Mouse (Mus musculus): ENCODE data around the gene Clpp. TPM values are rescaled to one million over a fixed set of nuclear protein-coding genes. Genes with fewer than 3 reads are reported as not detected.

Clpp gene
- polyA plus RNA-seq, 1 experiment from 2014 or later, result 102 TPM

GRCm38 (mm10) chr17:56973956-56974707 is 16.0 kb upstream of the Clpp start:
- Histone ChIP-seq H3K4me1 (replicated peaks) (no peaks in the 10 kb centered on the region), H3K27me3 (replicated peaks) (peaks cover 7% of the 10 kb centered on the region; the same call in 1 of the 2 replicates), H3K9ac (no peak overlapping the region), H3K4me2 (no peak overlapping the region), H3K9me3 (replicated peaks) (no peaks in the 10 kb centered on the region), H3K4me3 (no peak overlapping the region), H3K36me3 (no peaks in the 10 kb centered on the region), H3K27ac (ENCODE audit: poor library complexity, severe bottlenecking) (no peak overlapping the region)
- ATAC-seq (ENCODE audit: insufficient number of reproducible peaks, low FRiP score), result no peak
- WGBS, result 63% methylated on average over 14 of the region's 14 CpGs

GRCm38 (mm10) chr17:56974708-56975240 is 15.3 kb upstream of the Clpp start:
- H3K4me1 ChIP-seq (replicated peaks), result no peaks in the 10 kb centered on the region
- WGBS, result 77% methylated on average over 5 of the region's 5 CpGs
- no peak overlapping the region for H3K4me2 ChIP-seq
- peaks cover 7% of the 10 kb centered on the region; the same call in 1 of the 2 replicates for H3K27me3 ChIP-seq (replicated peaks)
- no peak for ATAC-seq (ENCODE audit: insufficient number of reproducible peaks, low FRiP score)
- no peak overlapping the region for H3K27ac ChIP-seq (ENCODE audit: poor library complexity, severe bottlenecking)
- no peaks in the 10 kb centered on the region for H3K36me3 ChIP-seq
- H3K9ac ChIP-seq, result no peak overlapping the region
- H3K9me3 ChIP-seq (replicated peaks), result no peaks in the 10 kb centered on the region
- no peak overlapping the region for H3K4me3 ChIP-seq

DNA sequence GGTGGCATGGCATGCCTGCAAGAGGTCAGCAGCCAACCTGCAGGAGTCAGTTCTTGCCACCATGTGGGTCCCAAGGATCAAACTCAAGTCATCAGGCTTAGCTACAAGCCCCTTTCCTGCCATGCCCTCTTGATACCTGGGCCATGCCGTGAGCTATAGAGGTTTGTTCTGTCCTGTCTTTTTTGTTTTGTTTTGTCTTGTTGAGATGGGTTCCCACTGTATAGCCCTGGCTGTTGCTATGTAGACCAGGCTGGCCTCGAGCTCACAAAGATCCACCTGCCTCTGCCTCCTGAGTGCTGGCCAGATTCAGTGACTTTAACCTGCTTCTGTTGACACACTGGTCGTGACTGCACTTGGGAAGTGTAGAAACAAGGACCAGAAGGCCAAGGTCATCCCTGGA is 14.7 kb upstream of the Clpp start:
- Histone ChIP-seq H3K4me3 (no peak overlapping the region), H3K27me3 (replicated peaks) (peaks cover 7% of the 10 kb centered on the region; the same call in 1 of the 2 replicates), H3K9ac (no peak overlapping the region), H3K4me2 (no peak overlapping the region), H3K9me3 (replicated peaks) (no peaks in the 10 kb centered on the region), H3K4me1 (replicated peaks) (no peaks in the 10 kb centered on the region), H3K36me3 (no peaks in the 10 kb centered on the region), H3K27ac (ENCODE audit: poor library complexity, severe bottlenecking) (no peak overlapping the region)
- WGBS, result 66% methylated on average over 3 of the region's 3 CpGs
- ATAC-seq (ENCODE audit: insufficient number of reproducible peaks, low FRiP score), result no peak

DNA sequence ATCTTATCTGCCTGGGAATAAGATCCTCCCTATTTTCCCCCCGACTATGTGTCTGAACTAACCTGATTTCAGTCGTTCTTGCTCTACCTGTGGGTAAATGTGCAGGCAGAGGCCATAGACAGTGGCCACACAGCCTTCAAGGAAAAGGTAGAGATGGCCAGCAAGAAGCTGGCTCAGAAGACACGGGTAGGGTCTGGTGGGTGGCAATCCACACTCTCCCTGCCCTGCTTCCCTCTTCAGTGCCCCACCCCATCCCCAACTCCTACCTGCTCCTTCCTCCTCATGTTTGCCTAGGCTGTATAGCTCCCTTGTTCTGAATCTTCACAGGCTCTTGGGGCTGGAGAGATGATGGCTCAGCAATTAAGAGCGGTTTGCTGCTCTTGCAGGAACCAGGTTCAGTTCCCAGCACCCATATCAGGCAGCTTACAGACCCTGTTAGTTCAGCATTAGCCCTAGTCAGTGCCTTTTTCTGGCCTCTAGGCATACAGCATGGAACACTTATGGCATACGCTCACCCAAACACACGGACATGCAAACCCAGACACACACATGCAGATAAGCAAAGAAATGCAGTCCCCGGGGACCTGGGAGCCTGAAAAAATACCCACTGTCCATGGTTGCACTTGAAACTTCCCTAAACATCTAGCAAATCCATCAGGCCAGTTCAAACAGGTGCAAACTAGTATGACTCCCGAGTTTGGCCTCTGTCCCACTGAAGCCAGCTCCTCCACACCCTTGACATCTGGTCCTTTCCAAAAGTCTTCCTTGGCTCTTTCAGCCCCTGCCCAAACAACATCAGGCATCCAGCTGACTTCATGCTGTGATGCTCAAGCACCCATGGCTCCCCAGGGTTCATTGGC is 13.3 kb upstream of the Clpp start:
- ATAC-seq (ENCODE audit: insufficient number of reproducible peaks, low FRiP score), result no peak
- H3K4me1 ChIP-seq (replicated peaks), result no peaks in the 10 kb centered on the region
- 63% methylated on average over 8 of the region's 8 CpGs for WGBS

DNA sequence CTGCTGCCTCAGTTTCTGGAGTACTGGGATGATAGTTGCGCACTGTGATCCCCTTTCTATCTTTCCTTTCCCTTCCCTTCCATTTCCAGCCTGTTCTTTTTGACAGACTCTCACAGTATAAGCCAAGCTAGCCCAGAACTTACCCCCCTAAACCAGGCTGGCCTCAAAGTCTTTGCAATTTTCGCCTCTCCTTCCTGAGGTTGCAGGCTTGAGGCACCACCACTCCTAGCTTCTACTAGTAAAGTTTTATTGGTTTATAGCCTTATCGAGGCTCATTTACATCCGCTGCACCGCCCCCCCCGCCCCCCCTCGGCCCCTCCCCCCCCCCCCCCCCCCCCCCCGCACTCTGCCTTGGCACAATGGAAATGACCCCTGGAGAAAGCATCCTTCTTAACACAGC is 10.6 kb upstream of the Clpp start:
- H3K9me3 ChIP-seq (replicated peaks), result no peaks in the 10 kb centered on the region
- no peaks in the 10 kb centered on the region for H3K36me3 ChIP-seq
- ATAC-seq (ENCODE audit: insufficient number of reproducible peaks, low FRiP score), result no peak
- no peak overlapping the region for H3K4me2 ChIP-seq
- H3K9ac ChIP-seq, result no peak overlapping the region
- no peak overlapping the region for H3K27ac ChIP-seq (ENCODE audit: poor library complexity, severe bottlenecking)
- no peak overlapping the region for H3K4me3 ChIP-seq
- H3K27me3 ChIP-seq (replicated peaks), result no peaks in the 10 kb centered on the region
- no peaks in the 10 kb centered on the region for H3K4me1 ChIP-seq (replicated peaks)
- WGBS, result 32% methylated on average over 7 of the region's 8 CpGs

More for the DNA sequence above, 13.3 kb upstream of the Clpp start:
- H3K4me3 ChIP-seq, result no peak overlapping the region
- no peaks in the 10 kb centered on the region for H3K9me3 ChIP-seq (replicated peaks)
- H3K9ac ChIP-seq, result no peak overlapping the region
- H3K4me2 ChIP-seq, result no peak overlapping the region
- no peaks in the 10 kb centered on the region for H3K36me3 ChIP-seq
- no peak overlapping the region for H3K27ac ChIP-seq (ENCODE audit: poor library complexity, severe bottlenecking)
- no peaks in the 10 kb centered on the region for H3K27me3 ChIP-seq (replicated peaks)

- Histone ChIP-seq H3K4me3 (no peak overlapping the region), H3K9ac (no peak overlapping the region), H3K9me3 (replicated peaks) (no peaks in the 10 kb centered on the region), H3K4me1 (replicated peaks) (no peaks in the 10 kb centered on the region), H3K4me2 (no peak overlapping the region), H3K27ac (ENCODE audit: poor library complexity, severe bottlenecking) (no peak overlapping the region), H3K36me3 (no peaks in the 10 kb centered on the region), H3K27me3 (replicated peaks) (no peaks in the 10 kb centered on the region)
- ATAC-seq (ENCODE audit: insufficient number of reproducible peaks, low FRiP score), result no peak
- 69% methylated on average over 7 of the region's 7 CpGs for WGBS
These were observed 9.1 kb upstream of the Clpp start for GRCm38 (mm10) chr17:56981049-56981448.

- H3K4me3 ChIP-seq, result no peak within 1 kb of the TSS
- H3K27me3 ChIP-seq (replicated peaks), result no peaks in the 10 kb centered on the region
- no peaks in the 10 kb centered on the region for H3K4me1 ChIP-seq (replicated peaks)
- ATAC-seq (ENCODE audit: insufficient number of reproducible peaks, low FRiP score), result no peak
- no peaks in the 10 kb centered on the region for H3K9me3 ChIP-seq (replicated peaks)
- no peak within 1 kb of the TSS for H3K9ac ChIP-seq
- no peak within 1 kb of the TSS for H3K4me2 ChIP-seq
- WGBS, result 57% methylated on average over 5 of the region's 5 CpGs
- no peak within 1 kb of the TSS for H3K27ac ChIP-seq (ENCODE audit: poor library complexity, severe bottlenecking)
- no peaks in the 10 kb centered on the region for H3K36me3 ChIP-seq
These were observed 8.1 kb upstream of the Clpp start, which contains the start of gene Acer1 for GRCm38 (mm10) chr17:56982013-56982412. TSS of gene Acer1 (minus strand) at chr17:56982126.

DNA sequence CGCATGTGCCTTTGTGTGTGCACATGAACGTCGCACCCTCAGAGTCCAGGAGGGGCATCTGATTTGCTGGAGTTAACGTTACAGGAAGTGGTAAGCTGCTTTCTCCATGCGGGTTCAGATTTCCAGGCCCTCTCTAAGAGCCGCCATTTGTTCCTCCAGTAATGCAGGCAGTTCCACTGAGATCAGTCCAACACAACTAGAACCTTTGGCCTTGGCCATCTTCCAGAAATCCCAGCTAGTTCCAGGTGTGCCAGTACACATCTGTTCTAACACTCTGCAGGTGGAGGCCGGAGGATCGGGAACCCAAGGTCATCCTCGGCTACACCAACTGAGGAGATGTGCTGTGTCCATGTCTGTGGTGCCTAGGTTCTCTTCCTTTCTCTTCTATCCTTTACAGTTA is 5.2 kb upstream of the Clpp start:
- Histone ChIP-seq H3K27me3 (replicated peaks) (no peaks in the 10 kb centered on the region), H3K4me1 (replicated peaks) (no peaks in the 10 kb centered on the region), H3K9ac (no peak overlapping the region), H3K36me3 (no peaks in the 10 kb centered on the region), H3K9me3 (replicated peaks) (no peaks in the 10 kb centered on the region), H3K4me3 (no peak overlapping the region), H3K27ac (ENCODE audit: poor library complexity, severe bottlenecking) (no peak overlapping the region), H3K4me2 (no peak overlapping the region)
- no peak for ATAC-seq (ENCODE audit: insufficient number of reproducible peaks, low FRiP score)
- WGBS, result 79% methylated on average over 9 of the region's 9 CpGs

DNA sequence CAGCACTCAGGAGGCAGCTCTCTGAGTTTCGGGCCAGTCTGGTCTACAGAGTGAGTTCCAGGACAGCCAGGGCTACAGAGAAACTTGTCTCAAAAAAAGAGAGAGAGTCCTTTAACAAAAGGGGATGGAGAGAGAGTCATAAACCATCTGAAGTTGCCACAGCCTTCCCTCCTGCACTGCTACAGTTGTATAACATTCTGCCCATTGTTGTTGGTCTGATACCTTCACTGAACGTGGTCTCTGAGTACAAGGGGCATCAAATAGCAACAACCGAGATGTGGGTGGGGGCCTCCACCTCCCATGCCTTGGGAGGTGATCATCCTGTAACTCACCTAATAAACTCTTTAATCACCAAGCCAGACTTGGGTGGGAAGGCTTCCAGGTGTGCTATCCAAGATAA is 4.4 kb upstream of the Clpp start:
- H3K36me3 ChIP-seq, result no peaks in the 10 kb centered on the region
- no peak for ATAC-seq (ENCODE audit: insufficient number of reproducible peaks, low FRiP score)
- 69% methylated on average over 3 of the region's 3 CpGs for WGBS

GRCm38 (mm10) chr17:56986105-56986805 is 3.9 kb upstream of the Clpp start:
- no peak for ATAC-seq (ENCODE audit: insufficient number of reproducible peaks, low FRiP score)
- Histone ChIP-seq H3K9me3 (replicated peaks) (no peaks in the 10 kb centered on the region), H3K9ac (no peak overlapping the region), H3K27ac (ENCODE audit: poor library complexity, severe bottlenecking) (no peak overlapping the region), H3K4me2 (no peak overlapping the region), H3K27me3 (replicated peaks) (no peaks in the 10 kb centered on the region), H3K4me1 (replicated peaks) (peaks cover 6% of the 10 kb centered on the region), H3K4me3 (no peak overlapping the region), H3K36me3 (0 out of 2 replicates have a peak, but pooled peaks cover 1% of the 10 kb centered on the region)
- 79% methylated on average over 3 of the region's 3 CpGs for whole genome bisulfite sequencing

More for the DNA sequence above, 4.4 kb upstream of the Clpp start:
- Histone ChIP-seq H3K27ac (ENCODE audit: poor library complexity, severe bottlenecking) (no peak overlapping the region), H3K4me2 (no peak overlapping the region), H3K27me3 (replicated peaks) (no peaks in the 10 kb centered on the region), H3K9me3 (replicated peaks) (no peaks in the 10 kb centered on the region), H3K9ac (no peak overlapping the region), H3K4me1 (replicated peaks) (peaks cover under 1% of the 10 kb centered on the region; the same call in 1 of the 2 replicates), H3K4me3 (no peak overlapping the region)

- H3K4me3 ChIP-seq, result no peak overlapping the region
- ATAC-seq (ENCODE audit: insufficient number of reproducible peaks, low FRiP score), result no peak
- no peaks in the 10 kb centered on the region for H3K9me3 ChIP-seq (replicated peaks)
- peaks cover 7% of the 10 kb centered on the region for H3K4me1 ChIP-seq (replicated peaks)
- no peak overlapping the region for H3K9ac ChIP-seq
- no peak overlapping the region for H3K27ac ChIP-seq (ENCODE audit: poor library complexity, severe bottlenecking)
- H3K4me2 ChIP-seq, result no peak overlapping the region
- no peaks in the 10 kb centered on the region for H3K27me3 ChIP-seq (replicated peaks)
- 79% methylated on average over 7 of the region's 7 CpGs for WGBS
- H3K36me3 ChIP-seq, result peaks cover 20% of the 10 kb centered on the region
These were observed 1.7 kb upstream of the Clpp start for GRCm38 (mm10) chr17:56988441-56988840.
